Mouse (Mus musculus) testis, adult 2 months (tissue): Measurements from ENCODE around the gene Arhgap35.

Experiments used
- CTCF ChIP-seq: fragments of 200-500 bp; IDR thresholded peaks from 2 replicates; pipeline ENCODE4 v1.5.1; 2012; ENCODE audit warnings: low read depth, mild to moderate bottlenecking, inconsistent platforms, low read length, moderate library complexity; ENCODE audit not compliant: control insufficient read depth, insufficient read depth, insufficient replicate concordance
- POLR2A ChIP-seq: fragments of 200-500 bp; IDR thresholded peaks from 2 replicates; pipeline ENCODE4 v1.6.1; 2012; ENCODE audit warnings: low read depth, mild to moderate bottlenecking, inconsistent platforms, low read length, moderate library complexity; ENCODE audit not compliant: control insufficient read depth

GRCm38 (mm10) chr7:16564491-16564890, 50.3 kb downstream of the Arhgap35 start:
- no peak for TF ChIP-seq CTCF
- TF ChIP-seq POLR2A: no peak
